Mouse (Mus musculus) forebrain, embryonic 13.5 days (tissue): ENCODE data around the gene Zbtb17. TPM values are rescaled to one million over a fixed set of nuclear protein-coding genes. Genes with fewer than 3 reads are reported as not detected.

Experiments
- ATAC-seq: fragments of 200-750 bp; cut with Nextera tagmentation; 2 replicates; pipeline ENCODE4 v1.8.0; 2017
- H3K27ac ChIP-seq: fragments of 300-500 bp; sonication (generic); 2 replicates; pipeline ENCODE4 v1.5.1; 2015; ENCODE audit warnings: inconsistent platforms, mild to moderate bottlenecking, moderate library complexity
- H3K27me3 ChIP-seq: fragments of 300-500 bp; sonication (generic); 2 replicates; pipeline ENCODE4 v1.6.1; 2015; ENCODE audit warnings: mild to moderate bottlenecking, inconsistent platforms
- H3K36me3 ChIP-seq: fragments of 300-500 bp; sonication (generic); 2 replicates; pipeline ENCODE4 v1.6.1; 2015; ENCODE audit warnings: mild to moderate bottlenecking, inconsistent platforms; ENCODE audit not compliant: poor library complexity, severe bottlenecking
- H3K4me1 ChIP-seq: fragments of 300-500 bp; sonication (generic); 2 replicates; pipeline ENCODE4 v1.6.1; 2015; ENCODE audit warnings: inconsistent platforms
- H3K4me2 ChIP-seq: fragments of 300-500 bp; sonication (generic); 2 replicates; pipeline ENCODE4 v1.6.1; 2015; ENCODE audit warnings: inconsistent platforms, mild to moderate bottlenecking, moderate library complexity
- H3K4me3 ChIP-seq: fragments of 300-500 bp; sonication (generic); 2 replicates; pipeline ENCODE4 v1.5.1; 2015; ENCODE audit warnings: mild to moderate bottlenecking, inconsistent platforms
- H3K9ac ChIP-seq: fragments of 300-500 bp; sonication (generic); 2 replicates; pipeline ENCODE4 v1.6.1; 2015; ENCODE audit warnings: mild to moderate bottlenecking, inconsistent platforms
- H3K9me3 ChIP-seq: fragments of 300-500 bp; sonication (generic); replicated peaks from 2 replicates; pipeline ENCODE4 v1.6.1; 2016; ENCODE audit warnings: inconsistent platforms
- WGBS: fragments of 180-500 bp; shearing (Covaris S2); methylation state at CpG from one replicate; pipeline ENCODE4 v1.1.7; 2015; 5-methylcytosine and 5-hydroxymethylcytosine counted together
- polyA plus RNA-seq: library from polyadenylated mRNA; unstranded; fragments of >200 nt; fragmentation: Nextera tagmentation; extraction: Ambion mirVana; gene quantifications from 2 replicates; pipeline ENCODE4 v1.2.1, GENCODE M21; 2015

Zbtb17 gene
- polyA plus RNA-seq, 1 experiment from 2014 or later = 60.9 TPM

DNA sequence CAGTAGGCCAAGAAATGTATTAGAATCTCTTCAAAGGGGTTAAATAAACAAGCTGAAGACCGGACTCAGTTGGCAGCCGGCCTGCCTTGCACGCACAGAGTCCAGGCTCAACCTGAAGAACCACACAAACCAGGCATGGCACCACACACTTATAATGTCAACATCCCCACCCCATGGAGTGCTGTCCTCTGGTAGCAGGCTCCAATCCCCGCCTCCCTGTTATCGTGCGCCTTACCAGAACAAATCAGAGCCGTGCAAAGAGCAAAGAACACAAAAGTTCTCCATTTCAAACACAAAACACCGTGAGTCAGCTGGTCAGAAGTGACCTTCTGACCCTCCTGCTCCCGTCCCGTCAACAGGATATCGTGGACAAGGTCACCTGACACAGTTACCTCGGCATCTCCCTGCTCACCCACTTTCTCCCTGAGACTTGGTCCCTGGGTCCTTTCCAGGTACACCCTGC lies 69.8 kb downstream of the Zbtb17 start:
- no peaks in the 10 kb centered on the region for H3K27me3 ChIP-seq
- ATAC-seq = no peak

More for the DNA sequence above, 69.8 kb downstream of the Zbtb17 start:
- no peak overlapping the region for H3K4me3 ChIP-seq
- H3K4me1 ChIP-seq = peaks cover 4% of the 10 kb centered on the region; the same call in 1 of the 2 replicates
- WGBS = 72% methylated on average over 12 of the region's 12 CpGs
- H3K9ac ChIP-seq = no peak overlapping the region
- peaks cover 60% of the 10 kb centered on the region for H3K36me3 ChIP-seq
- H3K9me3 ChIP-seq = no peaks in the 10 kb centered on the region
- H3K4me2 ChIP-seq = no peak overlapping the region
- H3K27ac ChIP-seq = no peak overlapping the region

Other genes starting within 250 kb of the Zbtb17 start
- gene Rsg1, start 230.7 kb upstream of the Zbtb17 start, polyA plus RNA-seq = 6.1 and 7.1 TPM in 2 replicates
- 0.96 and 1.2 TPM in 2 replicates for gene Arhgef19, start 205.2 kb upstream of the Zbtb17 start, polyA plus RNA-seq
- 1.0 and 1.3 TPM in 2 replicates for gene Epha2, start 143.4 kb upstream of the Zbtb17 start, polyA plus RNA-seq
- 3.3 and 3.8 TPM in 2 replicates for gene Fam131c, start 76.4 kb upstream of the Zbtb17 start, polyA plus RNA-seq
- 0.10 TPM in 1 of 2 replicates, not detected in the other for gene Clcnka, start 45.9 kb upstream of the Zbtb17 start, polyA plus RNA-seq
- not detected in 2 replicates for gene Clcnkb, start 28.6 kb upstream of the Zbtb17 start, polyA plus RNA-seq
- gene Hspb7, start 23.9 kb upstream of the Zbtb17 start, polyA plus RNA-seq = not detected in 2 replicates
- gene Srarp, start 8.5 kb upstream of the Zbtb17 start, polyA plus RNA-seq = not detected in 2 replicates
- 16.7 and 17.1 TPM in 2 replicates for gene Spen, start 93.9 kb downstream of the Zbtb17 start, polyA plus RNA-seq
- gene Fblim1, start 161.4 kb downstream of the Zbtb17 start, polyA plus RNA-seq = 11.1 and 13.9 TPM in 2 replicates
- 0.17 TPM in 1 of 2 replicates, not detected in the other for gene Tmem82, start 174.0 kb downstream of the Zbtb17 start, polyA plus RNA-seq
- 0.08 and 0.13 TPM in 2 replicates for gene Slc25a34, start 179.2 kb downstream of the Zbtb17 start, polyA plus RNA-seq
- 6.1 and 7.2 TPM in 2 replicates for gene Plekhm2, start 220.2 kb downstream of the Zbtb17 start, polyA plus RNA-seq
- 0.21 and 2.8 TPM in 2 replicates for gene Rsc1a1, start 240.9 kb downstream of the Zbtb17 start, polyA plus RNA-seq